Mouse (Mus musculus) liver, adult 2 months (tissue): ENCODE data around the gene Gng4. TPM values are rescaled to one million over a fixed set of nuclear protein-coding genes. Genes with fewer than 3 reads are reported as not detected.

ENCODE experiments used
- DNase-seq: peaks from one replicate; pipeline ENCODE4 v3.0.0-alpha.2; 2011; ENCODE audit warnings: low read depth, low spot score; ENCODE audit errors: extremely low read depth
- H3K27ac ChIP-seq: fragments of 200-500 bp; replicated peaks from 2 replicates; pipeline ENCODE4 v1.5.1; 2012; ENCODE audit warnings: low read depth, mild to moderate bottlenecking, control low read depth, inconsistent platforms, low read length; ENCODE audit not compliant: insufficient read depth
- H3K27me3 ChIP-seq: fragments of 200-500 bp; 2 replicates; pipeline ENCODE4 v1.6.1; 2012; ENCODE audit warnings: mild to moderate bottlenecking, moderate library complexity, low read length, inconsistent platforms; ENCODE audit not compliant: control insufficient read depth, insufficient read depth
- H3K36me3 ChIP-seq: fragments of 200-500 bp; 2 replicates; pipeline ENCODE4 v1.6.1; 2012; ENCODE audit warnings: low read length, inconsistent platforms; ENCODE audit not compliant: control insufficient read depth, insufficient read depth
- H3K4me1 ChIP-seq: fragments of 200-500 bp; 2 replicates; pipeline ENCODE4 v1.6.1; 2011; ENCODE audit warnings: low read length; ENCODE audit not compliant: control insufficient read depth, insufficient read depth
- H3K4me3 ChIP-seq: fragments of 200-500 bp; 2 replicates; pipeline ENCODE4 v1.5.1; 2011; ENCODE audit warnings: low read depth, mild to moderate bottlenecking, control low read depth, low read length, moderate library complexity; ENCODE audit not compliant: insufficient read depth
- H3K79me2 ChIP-seq: fragments of 200-500 bp; 2 replicates; pipeline ENCODE4 v1.6.1; 2012; ENCODE audit warnings: inconsistent platforms, mild to moderate bottlenecking, low read length, moderate library complexity; ENCODE audit not compliant: control insufficient read depth, insufficient read depth
- H3K9ac ChIP-seq: fragments of 200-500 bp; 2 replicates; pipeline ENCODE4 v1.6.1; 2012; ENCODE audit warnings: low read depth, mild to moderate bottlenecking, control low read depth, inconsistent platforms, low read length
- CTCF ChIP-seq: fragments of 200-500 bp; IDR thresholded peaks from 2 replicates; pipeline ENCODE4 v1.5.1; 2011; ENCODE audit warnings: low read depth, low read length, control low read depth
- POLR2A ChIP-seq: fragments of 200-500 bp; IDR thresholded peaks from 2 replicates; pipeline ENCODE4 v1.6.1; 2011; ENCODE audit warnings: low read length, control low read depth; ENCODE audit not compliant: insufficient read depth; ENCODE audit errors: extremely low read depth
- WGBS: fragments of 180-500 bp; shearing (Covaris S2); methylation state at CpG from one replicate; pipeline ENCODE4 v1.1.7; 2018; 5-methylcytosine and 5-hydroxymethylcytosine counted together
- polyA plus RNA-seq: library from polyadenylated mRNA; depleted of rRNA; stranded (reverse); fragments of >200 nt; gene quantifications from 2 replicates; pipeline ENCODE4 v1.2.3, GENCODE M21; 2012
- total RNA-seq: library from RNA; depleted of rRNA; stranded (reverse); fragments of >200 nt; gene quantifications from 2 replicates; pipeline ENCODE4 v1.2.3, GENCODE M21; 2014

Gng4 gene
- total and polyA plus RNA-seq, 2 experiments, result not detected

DNA sequence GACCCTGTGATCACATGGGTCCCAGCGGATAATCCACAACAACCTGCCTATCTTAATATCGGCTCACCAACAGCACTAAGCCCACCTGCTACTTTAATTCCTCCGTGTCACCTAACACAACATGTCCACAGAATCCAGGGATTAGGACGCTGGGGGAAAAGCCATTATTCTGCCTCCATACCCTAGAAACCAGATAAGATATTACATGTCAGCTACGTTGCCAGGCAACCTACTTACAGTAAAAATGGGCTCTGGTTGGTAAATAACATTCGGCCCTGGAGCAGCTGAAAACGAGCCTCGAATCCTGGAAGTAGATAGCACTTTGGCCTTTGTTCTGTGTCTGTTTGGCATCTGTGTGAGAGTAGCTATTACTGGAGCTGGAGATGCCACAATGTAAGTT lies 14.9 kb downstream of the Gng4 start:
- Histone ChIP-seq H3K4me3 (no peak overlapping the region), H3K79me2 (no peaks in the 10 kb centered on the region), H3K4me1 (no peaks in the 10 kb centered on the region), H3K36me3 (no peaks in the 10 kb centered on the region), H3K9ac (no peak overlapping the region), H3K27ac (no peak overlapping the region), H3K27me3 (no peaks in the 10 kb centered on the region; the same call in 1 of the 2 replicates)
- WGBS, result 71% methylated on average over 8 of the region's 8 CpGs
- no peak for DNase-seq
- no peak for TF ChIP-seq POLR2A
- no peak for TF ChIP-seq CTCF

DNA sequence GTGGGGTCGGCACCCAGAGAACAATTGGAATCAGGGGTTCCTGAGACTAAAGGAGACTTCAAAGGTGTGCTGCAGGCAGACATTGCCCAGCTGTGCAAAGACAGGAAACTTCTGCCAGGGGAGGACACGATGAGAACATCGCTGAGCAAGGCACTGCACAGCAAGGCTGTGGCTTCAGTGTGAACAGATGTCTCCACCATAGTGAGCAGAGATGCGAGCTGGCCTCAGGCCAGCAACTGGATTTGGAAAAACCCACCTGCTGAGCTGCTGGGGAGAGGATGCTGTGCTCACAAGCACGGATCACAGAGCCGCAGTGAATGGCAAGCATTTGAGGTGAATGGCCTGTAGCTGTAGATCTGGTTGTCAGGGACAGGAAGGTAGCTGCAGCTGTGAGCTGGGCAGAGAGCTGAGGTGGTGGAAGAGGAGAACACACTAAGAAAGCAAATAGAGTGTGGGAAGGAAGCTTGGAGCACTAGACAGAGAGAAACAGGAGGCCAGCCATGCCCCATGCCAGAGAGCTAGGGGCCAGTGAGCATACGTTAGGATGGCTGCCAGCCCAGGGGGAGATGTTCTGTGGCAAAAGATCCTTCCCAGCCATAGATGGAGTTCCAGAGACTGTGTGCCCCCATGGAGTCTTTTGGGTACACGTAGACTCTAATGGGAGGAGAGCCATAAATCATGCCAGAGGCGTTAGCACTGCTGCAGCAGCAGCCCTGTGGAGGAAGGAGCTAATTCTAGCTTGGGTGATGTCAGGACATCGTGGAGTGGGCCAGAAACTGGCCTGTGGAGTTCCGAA lies 24.7 kb downstream of the Gng4 start:
- H3K79me2 ChIP-seq, result no peaks in the 10 kb centered on the region
- no peak for DNase-seq
- no peaks in the 10 kb centered on the region for H3K4me1 ChIP-seq
- 57% methylated on average over 11 of the region's 11 CpGs for WGBS
- TF ChIP-seq CTCF (no peak), POLR2A (no peak)
- H3K27ac ChIP-seq, result no peak overlapping the region
- H3K27me3 ChIP-seq, result no peaks in the 10 kb centered on the region
- H3K36me3 ChIP-seq, result no peaks in the 10 kb centered on the region
- H3K4me3 ChIP-seq, result no peak overlapping the region
- no peak overlapping the region for H3K9ac ChIP-seq

DNA sequence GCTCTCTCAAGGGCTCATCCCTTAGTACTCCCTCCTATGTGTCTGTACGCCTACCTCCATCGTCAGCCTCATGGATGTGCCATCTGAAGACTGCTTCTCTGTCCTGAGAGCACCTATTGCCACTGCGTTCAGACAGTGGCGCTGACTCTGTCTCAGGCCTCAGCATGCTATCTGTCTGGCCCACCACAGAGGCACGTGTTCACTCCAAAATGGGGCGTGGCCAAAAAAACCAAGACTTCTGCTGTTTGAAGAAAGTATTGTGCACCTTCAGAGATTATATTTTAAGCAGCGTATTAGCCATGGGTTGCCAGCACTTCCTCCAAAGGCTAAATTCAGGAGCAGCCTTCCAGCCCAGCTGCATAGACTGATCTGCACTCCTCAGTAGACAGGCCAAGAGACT lies 27.0 kb downstream of the Gng4 start:
- DNase-seq, result no peak
- 81% methylated on average over 7 of the region's 7 CpGs for WGBS
- Histone ChIP-seq H3K27me3 (no peaks in the 10 kb centered on the region), H3K36me3 (no peaks in the 10 kb centered on the region), H3K4me1 (no peaks in the 10 kb centered on the region), H3K79me2 (no peaks in the 10 kb centered on the region), H3K4me3 (no peak overlapping the region), H3K9ac (no peak overlapping the region), H3K27ac (no peak overlapping the region)
- no peak for TF ChIP-seq CTCF

DNA sequence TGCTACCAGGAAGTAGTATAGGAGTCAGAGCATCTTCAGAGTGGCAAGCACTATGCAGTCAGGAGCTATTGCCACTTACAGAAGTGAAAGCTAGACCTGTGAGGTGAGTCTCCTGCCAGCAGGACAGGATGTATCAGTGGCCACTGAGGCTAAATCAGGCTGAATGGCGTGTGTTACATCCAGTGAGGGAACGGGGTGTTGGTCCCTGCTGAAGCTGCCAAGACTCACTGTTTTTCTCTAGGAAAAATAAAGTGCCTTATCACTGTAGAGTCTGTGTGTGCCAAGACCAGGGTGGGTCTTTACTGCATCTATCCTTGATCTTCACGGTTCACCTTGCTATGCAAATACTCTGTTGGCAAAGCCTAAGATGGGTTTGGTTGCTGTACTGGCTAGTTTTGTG lies 34.8 kb downstream of the Gng4 start:
- no peaks in the 10 kb centered on the region for H3K36me3 ChIP-seq
- DNase-seq, result no peak
- no peak overlapping the region for H3K4me3 ChIP-seq
- no peaks in the 10 kb centered on the region for H3K4me1 ChIP-seq
- H3K9ac ChIP-seq, result no peak overlapping the region
- H3K79me2 ChIP-seq, result no peaks in the 10 kb centered on the region
- TF ChIP-seq POLR2A, result no peak
- no peak for TF ChIP-seq CTCF
- WGBS, result 80% methylated on average over 3 of the region's 3 CpGs
- no peaks in the 10 kb centered on the region for H3K27me3 ChIP-seq
- H3K27ac ChIP-seq, result no peak overlapping the region

DNA sequence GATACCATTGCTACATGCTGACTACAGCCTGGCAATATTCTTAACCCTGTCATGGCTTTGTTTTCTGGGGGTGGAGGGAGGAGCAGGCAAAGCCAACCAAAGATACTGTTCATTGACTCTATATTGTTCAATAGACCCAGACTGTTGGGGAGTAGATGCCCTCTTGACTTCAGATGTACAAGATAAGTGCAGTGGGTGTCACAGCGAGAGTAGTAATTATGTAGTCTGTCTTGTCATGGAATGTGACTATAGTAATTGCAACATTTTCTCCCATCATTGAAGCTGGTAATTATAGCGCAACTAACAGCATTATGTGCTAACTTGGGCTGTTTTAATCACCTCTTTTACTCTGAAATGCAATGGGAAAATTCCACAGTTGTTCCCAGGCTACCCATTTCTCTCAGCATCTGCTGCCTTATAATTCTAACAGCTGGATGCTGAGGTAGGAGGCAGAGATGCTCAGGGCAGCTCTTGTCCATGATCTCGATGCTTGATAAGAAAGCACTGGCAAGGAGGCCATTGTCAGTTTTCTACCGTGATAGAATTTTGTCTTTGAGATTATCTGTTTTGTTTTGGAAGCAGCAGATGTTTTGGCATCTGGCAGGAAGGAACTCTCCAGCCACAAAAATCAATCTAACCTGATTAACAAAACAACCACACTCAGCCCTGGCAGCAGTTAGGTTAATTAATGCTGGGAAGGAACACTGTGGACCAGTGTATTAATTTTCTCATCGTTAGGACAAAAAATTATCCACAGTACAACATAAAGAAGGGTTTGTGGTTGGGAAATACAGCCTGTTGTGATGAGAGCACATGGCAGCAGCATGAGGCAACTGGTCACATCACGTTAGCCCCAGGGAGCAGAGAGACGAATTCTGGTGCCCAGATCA lies 36.6 kb downstream of the Gng4 start:
- TF ChIP-seq POLR2A, result no peak
- Histone ChIP-seq H3K36me3 (no peaks in the 10 kb centered on the region), H3K4me3 (no peak overlapping the region)

More for the DNA sequence above, 36.6 kb downstream of the Gng4 start:
- WGBS, result 78% methylated on average over 7 of the region's 7 CpGs
- no peak for DNase-seq
- H3K27me3 ChIP-seq, result no peaks in the 10 kb centered on the region
- H3K79me2 ChIP-seq, result no peaks in the 10 kb centered on the region
- H3K9ac ChIP-seq, result no peak overlapping the region
- H3K27ac ChIP-seq, result no peak overlapping the region
- H3K4me1 ChIP-seq, result no peaks in the 10 kb centered on the region
